Mouse (Mus musculus) C2C12 (cell line): ENCODE results near the gene Hus1. TPM values are rescaled to one million over a fixed set of nuclear protein-coding genes. Genes with fewer than 3 reads are reported as not detected.

Experiments
- H3K27me3 ChIP-seq: one replicate; pipeline ENCODE4 v1.6.1; 2011; ENCODE audit not compliant: control insufficient read depth, insufficient read depth, insufficient read length
- H3K36me3 ChIP-seq: one replicate; pipeline ENCODE4 v1.6.1; 2011; ENCODE audit not compliant: control insufficient read depth, insufficient read depth
- H3K4me3 ChIP-seq: one replicate; pipeline ENCODE4 v1.5.1; 2011; ENCODE audit warnings: mild to moderate bottlenecking, control low read depth; ENCODE audit not compliant: poor library complexity, insufficient read depth, severe bottlenecking
- H3K79me2 ChIP-seq: one replicate; pipeline ENCODE4 v1.6.1; 2011; ENCODE audit not compliant: control insufficient read depth, insufficient read depth
- H3K79me3 ChIP-seq: one replicate; pipeline ENCODE4 v1.6.1; 2011; ENCODE audit warnings: low read depth, control low read depth
- H3ac ChIP-seq: one replicate; pipeline ENCODE3; 2011; ENCODE audit warnings: low read depth; ENCODE audit not compliant: control insufficient read depth, insufficient read length
- CEBPB ChIP-seq: IDR thresholded peaks from one replicate; pipeline ENCODE4 v1.6.1; 2011; ENCODE audit warnings: low read depth, mild to moderate bottlenecking, control low read depth, moderate library complexity
- CTCF ChIP-seq: IDR thresholded peaks from one replicate; pipeline ENCODE4 v1.5.1; 2011; ENCODE audit not compliant: control insufficient read depth, insufficient read depth, insufficient read length
- FOSL1 ChIP-seq: IDR thresholded peaks from one replicate; pipeline ENCODE4 v1.8.0; 2011; ENCODE audit warnings: mild to moderate bottlenecking, low read length; ENCODE audit not compliant: poor library complexity, insufficient read depth, severe bottlenecking
- MAX ChIP-seq: IDR thresholded peaks from one replicate; pipeline ENCODE4 v1.6.1; 2011; ENCODE audit warnings: mild to moderate bottlenecking, control low read depth
- MYOD1 ChIP-seq: IDR thresholded peaks from one replicate; pipeline ENCODE4 v1.6.1; 2011; ENCODE audit warnings: low read depth; ENCODE audit not compliant: control insufficient read depth, insufficient read length
- MYOG ChIP-seq: IDR thresholded peaks from one replicate; pipeline ENCODE4 v1.6.1; 2011; ENCODE audit not compliant: control insufficient read depth, insufficient read length; ENCODE audit errors: extremely low read depth
- USF1 ChIP-seq: IDR thresholded peaks from one replicate; pipeline ENCODE4 v1.6.1; 2011; ENCODE audit warnings: low read depth, mild to moderate bottlenecking, control low read depth, moderate library complexity
- long read RNA-seq, 2 experiments: library from polyadenylated mRNA; unstranded; transcript quantifications; one replicate each; pipeline ENCODE4 v2.0.0; 2019 to 2020
- polyA plus RNA-seq: library from polyadenylated mRNA; unstranded; fragments of >200 nt; fragmentation: generic; extraction: Trizol; gene quantifications from one replicate; pipeline ENCODE4 v1.2.1, GENCODE M21; 2012; ENCODE audit warnings: missing spikeins

The Hus1 gene
- polyA plus RNA-seq = 6.9 TPM
- long read RNA-seq, experiment 1, full-length matches to known transcripts = 2 of 5 reads
- long read RNA-seq, experiment 1, partial matches to known transcripts = 0 of 5 reads
- long read RNA-seq, experiment 1, other reads (novel, unspliced or antisense) = 3 of 5 reads
- long read RNA-seq, experiment 2, full-length matches to known transcripts = 40 of 66 reads
- long read RNA-seq, experiment 2, partial matches to known transcripts = 11 of 66 reads
- long read RNA-seq, experiment 2, other reads (novel, unspliced or antisense) = 15 of 66 reads

- no peak for TF ChIP-seq FOSL1
- peak; percentile 73 for TF ChIP-seq MAX
- peak within 1 kb of the TSS; percentile 91 for H3ac ChIP-seq
- H3K4me3 ChIP-seq = peak within 1 kb of the TSS; percentile 51
- no peaks in the 10 kb centered on the region for H3K27me3 ChIP-seq
- H3K36me3 ChIP-seq = peaks cover 19% of the 10 kb centered on the region
- H3K79me2 ChIP-seq = peaks cover 35% of the 10 kb centered on the region
- peaks cover 14% of the 10 kb centered on the region for H3K79me3 ChIP-seq
Observed at GRCm38 (mm10) chr11:9010853-9011339, at the start of gene Hus1. TSS of gene Hus1 (minus strand) at chr11:9011191.

GRCm38 (mm10) chr11:9060484-9060883 lies 49.5 kb upstream of the Hus1 start:
- H3K4me3 ChIP-seq = no peak overlapping the region
- H3K36me3 ChIP-seq = no peaks in the 10 kb centered on the region
- no peak overlapping the region for H3ac ChIP-seq
- H3K79me2 ChIP-seq = no peaks in the 10 kb centered on the region
- peaks cover 33% of the 10 kb centered on the region for H3K27me3 ChIP-seq
- no peaks in the 10 kb centered on the region for H3K79me3 ChIP-seq
- TF ChIP-seq CTCF = no peak
- TF ChIP-seq FOSL1 = no peak
- TF ChIP-seq MYOD1 = no peak
- no peak for TF ChIP-seq MYOG
- no peak for TF ChIP-seq USF1
- TF ChIP-seq CEBPB = no peak
- TF ChIP-seq MAX = no peak

- Histone ChIP-seq H3K79me2 (no peaks in the 10 kb centered on the region), H3K36me3 (no peaks in the 10 kb centered on the region), H3K4me3 (no peak overlapping the region), H3K27me3 (peaks cover 29% of the 10 kb centered on the region), H3ac (no peak overlapping the region), H3K79me3 (no peaks in the 10 kb centered on the region)
- TF ChIP-seq USF1 (no peak), MYOD1 (no peak), MYOG (no peak), CEBPB (no peak), MAX (no peak), FOSL1 (no peak), CTCF (no peak)
Observed at GRCm38 (mm10) chr11:9060029-9060428, 49.0 kb upstream of the Hus1 start.

- no peak overlapping the region for H3K4me3 ChIP-seq
- H3K27me3 ChIP-seq = peaks cover 32% of the 10 kb centered on the region
- H3K36me3 ChIP-seq = no peaks in the 10 kb centered on the region
- no peaks in the 10 kb centered on the region for H3K79me2 ChIP-seq
- TF ChIP-seq MYOD1 (no peak), MYOG (no peak), MAX (no peak), CEBPB (no peak), CTCF (no peak), FOSL1 (no peak), USF1 (no peak)
- H3K79me3 ChIP-seq = no peaks in the 10 kb centered on the region
- H3ac ChIP-seq = no peak overlapping the region
Observed at GRCm38 (mm10) chr11:9057711-9058110, 46.7 kb upstream of the Hus1 start.

- Histone ChIP-seq H3K79me3 (no peaks in the 10 kb centered on the region), H3ac (no peak overlapping the region), H3K36me3 (no peaks in the 10 kb centered on the region), H3K79me2 (no peaks in the 10 kb centered on the region), H3K27me3 (peaks cover 28% of the 10 kb centered on the region), H3K4me3 (no peak overlapping the region)
- no peak for TF ChIP-seq MYOD1
- TF ChIP-seq MYOG = no peak
- no peak for TF ChIP-seq FOSL1
- no peak for TF ChIP-seq CTCF
- TF ChIP-seq USF1 = no peak
Observed at GRCm38 (mm10) chr11:9056937-9057336, 45.9 kb upstream of the Hus1 start.

GRCm38 (mm10) chr11:9051895-9052294 lies 40.9 kb upstream of the Hus1 start:
- H3K36me3 ChIP-seq = no peaks in the 10 kb centered on the region
- TF ChIP-seq MAX (no peak), USF1 (no peak), MYOD1 (no peak), FOSL1 (no peak), MYOG (no peak), CEBPB (no peak), CTCF (no peak)

More at GRCm38 (mm10) chr11:9051895-9052294, 40.9 kb upstream of the Hus1 start:
- Histone ChIP-seq H3ac (no peak overlapping the region), H3K79me3 (no peaks in the 10 kb centered on the region), H3K4me3 (no peak overlapping the region), H3K79me2 (no peaks in the 10 kb centered on the region), H3K27me3 (peaks cover 26% of the 10 kb centered on the region)
